Mouse (Mus musculus): Measurements from ENCODE around the gene Uckl1.

The Uckl1 gene

GRCm38 (mm10) chr2:181521491-181521890 is 63.2 kb downstream of the Uckl1 start:
- DNase-seq (ENCODE audit: extremely low read depth, insufficient read length, low spot score) = no peak

GRCm38 (mm10) chr2:181520936-181521227 is 63.8 kb downstream of the Uckl1 start:
- DNase-seq (ENCODE audit: extremely low read depth, insufficient read length, low spot score) = no peak

- peak; percentile 98 for DNase-seq (ENCODE audit: extremely low read depth, insufficient read length, low spot score)
These were observed 64.4 kb downstream of the Uckl1 start, which contains the start of gene Dnajc5 for GRCm38 (mm10) chr2:181520118-181520935. Gene Dnajc5, plus strand, starts transcription at chr2:181520485.

- DNase-seq (ENCODE audit: extremely low read depth, insufficient read length, low spot score) = no peak
These were observed 65.5 kb downstream of the Uckl1 start for GRCm38 (mm10) chr2:181519201-181519600.

All from 3134 (cell line).